Mouse (Mus musculus) liver, embryonic 14.5 days (tissue): ENCODE results near the gene Elac2.

Source experiments
- CTCF ChIP-seq: IDR thresholded peaks from 2 replicates; pipeline ENCODE4 v1.5.1; 2016; ENCODE audit warnings: antibody characterized with exemption, low read depth, control low read depth
- EP300 ChIP-seq: IDR thresholded peaks from 2 replicates; pipeline ENCODE4 v1.6.1; 2016; ENCODE audit warnings: antibody characterized with exemption, low read depth

- no peak for TF ChIP-seq CTCF
- no peak for TF ChIP-seq EP300
Measured at GRCm38 (mm10) chr11:65050819-65051218, 72.0 kb downstream of the Elac2 start.
